Mouse (Mus musculus): Measurements from ENCODE around the gene Dnah2. TPM values are rescaled to one million over a fixed set of nuclear protein-coding genes. Genes with fewer than 3 reads are reported as not detected.
A peak's percentile ranks its signal among the peaks of the same experiment; 100 is the strongest.

The Dnah2 gene
- total and polyA plus RNA-seq, 3 experiments: under 0.01 to 0.03 TPM; not detected in 1

GRCm38 (mm10) chr11:69411073-69411535 is 137.8 kb downstream of the Dnah2 start:
- Histone ChIP-seq H3K4me1 (ENCODE audit: control insufficient read depth in 1 of 2, insufficient read depth in 2 of 2) (peaks cover 35 to 59% of the 10 kb centered on the region in 2 experiments), H3K4me3 (replicated peaks in 1 of 3; ENCODE audit: low read depth in 2 of 3, low read length in 2 of 3, poor library complexity in 1 of 3) (peak overlapping the region; percentile 60 to 73 (median 67)), H3K9me3 (replicated peaks; ENCODE audit: low read length) (no peaks in the 10 kb centered on the region), H3K4me2 (ENCODE audit: insufficient read depth, low read depth, poor library complexity, severe bottlenecking) (peak overlapping the region; percentile 80), H3K27ac (ENCODE audit: insufficient read depth, low read depth) (peak overlapping the region; percentile 96), H3K36me3 (replicated peaks in 1 of 2; ENCODE audit: control insufficient read depth in 1 of 2, insufficient read depth in 1 of 2, low read length in 1 of 2) (peaks cover 13 to 20% of the 10 kb centered on the region in 2 experiments), H3K9ac (ENCODE audit: insufficient read depth, low read depth) (peak overlapping the region; percentile 90), H3K27me3 (replicated peaks) (peaks cover 7% of the 10 kb centered on the region), H3K79me2 (replicated peaks; ENCODE audit: control insufficient read depth, extremely low read depth, insufficient read depth, poor library complexity, severe bottlenecking) (peaks cover 7% of the 10 kb centered on the region; the same call in 1 of the 2 replicates)
- peak; percentile 95 for DNase-seq (ENCODE audit: extremely low read depth)
- dilution Hi-C loops (cut with MboI; ENCODE audit: extremely low pct_ligation_motif_present, extremely low pct_unique_long_range_greater_than_20kb, low sequenced_read_pairs) (no loop called here), in situ Hi-C loops (cut with MboI; ENCODE audit: low pct_ligation_motif_present, low pct_unique_long_range_greater_than_20kb, low sequenced_read_pairs) (no loop called here)
- no peak for TF ChIP-seq GABPA (IDR thresholded peaks at IDR 0.05; ENCODE audit: insufficient replicate concordance, low read depth, low read length)
- TF ChIP-seq MYC (IDR thresholded peaks at IDR 0.05; ENCODE audit: low read depth, low read length): no peak
- peak; percentile 28; the same call in 1 of the 2 replicates for TF ChIP-seq TCF12 (IDR thresholded peaks at IDR 0.05; ENCODE audit: low read depth, low read length)
- TF ChIP-seq NRF1 (IDR thresholded peaks at IDR 0.05; ENCODE audit: low read depth, low read length): no peak; the same call in 1 of the 2 replicates
- TF ChIP-seq PAX5 (IDR thresholded peaks at IDR 0.05; ENCODE audit: low read length): no peak
- TF ChIP-seq NELFE (IDR thresholded peaks at IDR 0.05; ENCODE audit: low read depth, low read length): peak; percentile 14; the same call in 1 of the 2 replicates
- TF ChIP-seq MAX (IDR thresholded peaks at IDR 0.05; ENCODE audit: low read length): no peak
- peak; percentile 70; the same call in 1 of the 2 replicates for TF ChIP-seq KAT2A (IDR thresholded peaks at IDR 0.05; ENCODE audit: insufficient replicate concordance, low read length)
- no peak for TF ChIP-seq IRF4 (IDR thresholded peaks at IDR 0.05; ENCODE audit: low read depth, low read length)
- no peak for TF ChIP-seq RAD21 (IDR thresholded peaks at IDR 0.05; ENCODE audit: low read depth, low read length)
- no peak for TF ChIP-seq ZKSCAN1 (IDR thresholded peaks at IDR 0.05; ENCODE audit: borderline replicate concordance, low read depth, low read length)
- no peak for TF ChIP-seq RCOR1 (conservative IDR thresholded peaks at IDR 0.05; ENCODE audit: low read depth, low read length)
- peak; percentile 38 for TF ChIP-seq HCFC1 (IDR thresholded peaks at IDR 0.05; ENCODE audit: low read depth, low read length)
- peak; percentile 62 for TF ChIP-seq TBP (conservative IDR thresholded peaks at IDR 0.05; ENCODE audit: low read depth, low read length)
- TF ChIP-seq ZMIZ1 (IDR thresholded peaks at IDR 0.05; ENCODE audit: low read depth, low read length): no peak
- TF ChIP-seq MXI1 (IDR thresholded peaks at IDR 0.05; ENCODE audit: low read depth, low read length): peak; percentile 59
- TF ChIP-seq MEF2A (IDR thresholded peaks at IDR 0.05; ENCODE audit: borderline replicate concordance, low read depth, low read length): no peak
- TF ChIP-seq POLR2AphosphoS2 (IDR thresholded peaks at IDR 0.05; ENCODE audit: low read depth, low read length): no peak
- TF ChIP-seq SIN3A (IDR thresholded peaks at IDR 0.05; ENCODE audit: low read length): peak; percentile 26
- TF ChIP-seq ZNF384 (IDR thresholded peaks at IDR 0.05; ENCODE audit: low read depth, low read length): no peak
- TF ChIP-seq MAZ (IDR thresholded peaks at IDR 0.05; ENCODE audit: low read depth, low read length): no peak; the same call in 1 of the 2 replicates
- no peak for TF ChIP-seq ETS1 (conservative IDR thresholded peaks at IDR 0.05; ENCODE audit: low read depth, low read length)
- TF ChIP-seq MAFK (IDR thresholded peaks at IDR 0.05; ENCODE audit: insufficient replicate concordance, low read length): no peak
- TF ChIP-seq POLR2A (IDR thresholded peaks at IDR 0.05; ENCODE audit: low read depth, low read length): no peak; the same call in 1 of the 2 replicates
- no peak for TF ChIP-seq JUN (IDR thresholded peaks at IDR 0.05; ENCODE audit: insufficient read depth, low read depth, low read length)
- TF ChIP-seq CHD2 (IDR thresholded peaks at IDR 0.05; ENCODE audit: low read length): peak; percentile 4; the same call in 1 of the 2 replicates
- no peak for TF ChIP-seq BHLHE40 (IDR thresholded peaks at IDR 0.05; ENCODE audit: low read depth, low read length)
- no peak for TF ChIP-seq USF1 (IDR thresholded peaks at IDR 0.05; ENCODE audit: low read depth, low read length)
- TF ChIP-seq EP300 (IDR thresholded peaks at IDR 0.05; ENCODE audit: low read length): no peak
- peak; percentile 62 for TF ChIP-seq ELF1 (IDR thresholded peaks at IDR 0.05; ENCODE audit: low read depth, low read length)
- TF ChIP-seq USF2 (conservative IDR thresholded peaks at IDR 0.05; ENCODE audit: low read depth, low read length): no peak
- no peak for TF ChIP-seq ZC3H11A (IDR thresholded peaks at IDR 0.05; ENCODE audit: low read depth, low read length)
- TF ChIP-seq CTCF (conservative IDR thresholded peaks at IDR 0.05 in 1 of 2, IDR thresholded peaks at IDR 0.05 in 1 of 2; ENCODE audit: low read depth in 2 of 2, low read length in 2 of 2): no peak
- TF ChIP-seq UBTF (IDR thresholded peaks at IDR 0.05; ENCODE audit: low read depth, low read length): no peak
- TF ChIP-seq JUND (conservative IDR thresholded peaks at IDR 0.05; ENCODE audit: low read depth, low read length): no peak
- TF ChIP-seq E2F4 (IDR thresholded peaks at IDR 0.05; ENCODE audit: insufficient replicate concordance, low read depth, low read length): no peak
- no peak; the same call in 1 of the 2 replicates for TF ChIP-seq SMC3 (IDR thresholded peaks at IDR 0.05; ENCODE audit: low read depth, low read length)
- TF ChIP-seq CHD1 (IDR thresholded peaks at IDR 0.05; ENCODE audit: low read depth, low read length): no peak
